Mouse (Mus musculus) forebrain, embryonic 15.5 days (tissue): ENCODE data around the gene Olfr1410. TPM values are rescaled to one million over a fixed set of nuclear protein-coding genes. Genes with fewer than 3 reads are reported as not detected.

ENCODE experiments used
- ATAC-seq: fragments of 200-750 bp; cut with Nextera tagmentation; replicated peaks from 2 replicates; pipeline ENCODE4 v1.8.0; 2017; ENCODE audit warnings: mild to moderate bottlenecking, moderate TSS enrichment, moderate library complexity
- H3K27ac ChIP-seq: fragments of 300-500 bp; sonication (generic); replicated peaks from 2 replicates; pipeline ENCODE4 v1.5.1; 2015; ENCODE audit warnings: mild to moderate bottlenecking, inconsistent platforms
- H3K27me3 ChIP-seq: fragments of 300-500 bp; sonication (generic); 2 replicates; pipeline ENCODE4 v1.6.1; 2015; ENCODE audit warnings: inconsistent platforms
- H3K36me3 ChIP-seq: fragments of 300-500 bp; sonication (generic); 2 replicates; pipeline ENCODE4 v1.6.1; 2015; ENCODE audit warnings: mild to moderate bottlenecking, inconsistent platforms
- H3K4me1 ChIP-seq: fragments of 300-500 bp; sonication (generic); 2 replicates; pipeline ENCODE4 v1.6.1; 2015; ENCODE audit warnings: inconsistent platforms
- H3K4me2 ChIP-seq: fragments of 300-500 bp; sonication (generic); replicated peaks from 2 replicates; pipeline ENCODE4 v1.6.1; 2015; ENCODE audit warnings: mild to moderate bottlenecking, inconsistent platforms
- H3K4me3 ChIP-seq: fragments of 300-500 bp; sonication (generic); 2 replicates; pipeline ENCODE4 v1.5.1; 2015; ENCODE audit warnings: mild to moderate bottlenecking, inconsistent platforms
- H3K9ac ChIP-seq: fragments of 300-500 bp; sonication (generic); replicated peaks from 2 replicates; pipeline ENCODE4 v1.6.1; 2015; ENCODE audit warnings: mild to moderate bottlenecking, inconsistent platforms
- H3K9me3 ChIP-seq: fragments of 300-500 bp; sonication (generic); 2 replicates; pipeline ENCODE4 v1.6.1; 2016; ENCODE audit warnings: inconsistent platforms
- WGBS: fragments of 180-500 bp; shearing (Covaris S2); methylation state at CpG from one replicate; pipeline ENCODE4 v1.1.7; 2015; ENCODE audit warnings: mixed read lengths; 5-methylcytosine and 5-hydroxymethylcytosine counted together
- polyA plus RNA-seq: library from polyadenylated mRNA; unstranded; fragments of >200 nt; fragmentation: Nextera tagmentation; extraction: Ambion mirVana; gene quantifications from 2 replicates; pipeline ENCODE4 v1.2.1, GENCODE M21; 2015

The Olfr1410 gene
- polyA plus RNA-seq, 1 experiment from 2014 or later = not detected

DNA sequence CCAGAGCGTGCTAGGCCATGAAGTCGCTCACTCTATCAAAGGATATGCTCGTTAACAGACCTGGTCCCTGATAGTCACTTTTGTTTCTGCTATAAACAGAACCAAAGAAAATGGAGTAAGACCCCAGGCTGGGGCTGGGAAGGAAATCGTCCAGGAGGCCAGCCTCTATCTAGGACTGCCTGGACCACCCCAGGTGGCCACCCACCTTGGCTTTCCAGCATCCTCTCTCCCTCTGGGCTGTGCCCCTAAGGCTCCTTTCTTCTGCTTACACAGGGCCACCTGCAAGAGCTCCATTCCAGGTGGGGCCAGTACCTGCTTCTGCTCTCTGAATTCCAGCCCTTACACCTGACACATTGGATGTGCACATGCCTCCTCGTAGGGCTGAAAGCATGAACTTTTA lies 26.6 kb downstream of the Olfr1410 start:
- Histone ChIP-seq H3K9me3 (no peaks in the 10 kb centered on the region), H3K4me2 (no peak overlapping the region), H3K27me3 (no peaks in the 10 kb centered on the region), H3K36me3 (peaks cover 18% of the 10 kb centered on the region), H3K4me1 (peaks cover 4% of the 10 kb centered on the region; the same call in 1 of the 2 replicates), H3K27ac (no peak overlapping the region), H3K4me3 (no peak overlapping the region), H3K9ac (no peak overlapping the region)
- ATAC-seq = no peak
- WGBS = 49% methylated on average over 5 of the region's 5 CpGs

DNA sequence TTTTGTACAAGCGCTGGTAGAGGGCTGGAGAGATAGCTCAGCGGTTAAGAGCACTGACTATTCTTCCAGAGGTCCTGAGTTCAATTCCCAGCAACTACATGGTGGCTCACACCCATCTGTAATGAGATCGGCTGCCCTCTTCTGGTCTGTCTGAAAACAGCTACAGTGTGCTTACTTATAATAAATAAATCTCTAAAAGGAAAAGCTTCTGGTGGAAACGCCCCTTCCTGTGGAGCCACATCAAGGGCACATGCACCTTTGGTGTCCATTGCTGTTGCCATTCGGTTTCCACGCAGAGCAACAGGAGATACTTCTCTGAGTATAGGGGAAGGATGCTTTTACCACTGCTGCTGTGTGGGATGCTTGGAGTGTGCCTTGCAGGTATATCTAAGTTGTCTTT lies 27.4 kb downstream of the Olfr1410 start:
- Histone ChIP-seq H3K9ac (no peak overlapping the region), H3K4me3 (no peak overlapping the region), H3K27ac (no peak overlapping the region), H3K4me2 (no peak overlapping the region), H3K27me3 (no peaks in the 10 kb centered on the region), H3K4me1 (peaks cover 4% of the 10 kb centered on the region; the same call in 1 of the 2 replicates), H3K36me3 (peaks cover 25% of the 10 kb centered on the region), H3K9me3 (no peaks in the 10 kb centered on the region)
- WGBS = 76% methylated on average over 6 of the region's 6 CpGs
- no peak for ATAC-seq

DNA sequence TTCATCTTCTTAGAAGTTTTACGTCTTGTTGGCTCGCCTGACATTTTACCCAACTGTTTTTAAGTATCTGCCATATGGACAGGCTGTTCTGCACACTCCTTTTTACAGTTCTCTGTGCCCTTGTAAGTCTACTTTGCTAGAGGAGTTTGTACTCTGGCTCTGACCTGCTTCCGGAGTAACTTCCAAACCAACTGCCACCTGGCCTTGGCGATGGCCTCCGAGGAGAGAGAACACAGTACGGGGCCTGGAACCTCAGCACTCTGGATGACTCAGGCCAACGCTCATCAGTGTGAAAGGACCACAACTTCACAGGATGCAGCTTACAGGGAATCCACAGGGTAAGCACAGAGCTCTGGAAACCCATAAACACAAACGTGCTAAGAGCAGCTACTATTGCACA lies 28.1 kb downstream of the Olfr1410 start:
- Histone ChIP-seq H3K4me3 (no peak overlapping the region), H3K4me1 (peaks cover 4% of the 10 kb centered on the region; the same call in 1 of the 2 replicates), H3K27ac (no peak overlapping the region), H3K36me3 (peaks cover 33% of the 10 kb centered on the region), H3K4me2 (no peak overlapping the region), H3K27me3 (no peaks in the 10 kb centered on the region), H3K9ac (no peak overlapping the region), H3K9me3 (no peaks in the 10 kb centered on the region)
- no peak for ATAC-seq
- WGBS = 83% methylated on average over 8 of the region's 8 CpGs

DNA sequence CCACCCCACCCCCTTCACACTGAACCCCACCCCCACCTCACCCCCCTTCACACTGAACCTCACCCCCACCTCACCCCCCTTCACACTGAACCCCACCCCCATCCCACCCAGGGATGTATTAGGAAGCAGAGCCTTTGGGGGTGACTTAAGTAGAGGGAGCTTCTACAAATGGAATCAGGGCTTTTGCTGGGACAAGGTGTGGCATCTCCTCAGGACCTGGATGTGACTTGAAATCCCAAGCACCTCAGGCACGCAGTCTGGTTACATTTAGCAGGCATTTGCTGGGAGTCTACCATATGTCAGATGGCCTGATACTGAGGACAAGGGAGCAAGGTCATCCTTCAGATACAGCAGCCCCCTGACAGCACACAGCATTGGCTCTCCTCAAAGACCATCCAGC lies 29.0 kb downstream of the Olfr1410 start:
- 79% methylated on average over 1 of the region's 1 CpGs for WGBS
- ATAC-seq = 0 out of 2 replicates have a peak, but pooled peaks have one; percentile 8
- Histone ChIP-seq H3K27ac (no peak overlapping the region), H3K36me3 (peaks cover 39% of the 10 kb centered on the region), H3K27me3 (no peaks in the 10 kb centered on the region), H3K9me3 (no peaks in the 10 kb centered on the region), H3K4me2 (no peak overlapping the region), H3K4me3 (no peak overlapping the region), H3K9ac (no peak overlapping the region), H3K4me1 (peaks cover 7% of the 10 kb centered on the region; the same call in 1 of the 2 replicates)

DNA sequence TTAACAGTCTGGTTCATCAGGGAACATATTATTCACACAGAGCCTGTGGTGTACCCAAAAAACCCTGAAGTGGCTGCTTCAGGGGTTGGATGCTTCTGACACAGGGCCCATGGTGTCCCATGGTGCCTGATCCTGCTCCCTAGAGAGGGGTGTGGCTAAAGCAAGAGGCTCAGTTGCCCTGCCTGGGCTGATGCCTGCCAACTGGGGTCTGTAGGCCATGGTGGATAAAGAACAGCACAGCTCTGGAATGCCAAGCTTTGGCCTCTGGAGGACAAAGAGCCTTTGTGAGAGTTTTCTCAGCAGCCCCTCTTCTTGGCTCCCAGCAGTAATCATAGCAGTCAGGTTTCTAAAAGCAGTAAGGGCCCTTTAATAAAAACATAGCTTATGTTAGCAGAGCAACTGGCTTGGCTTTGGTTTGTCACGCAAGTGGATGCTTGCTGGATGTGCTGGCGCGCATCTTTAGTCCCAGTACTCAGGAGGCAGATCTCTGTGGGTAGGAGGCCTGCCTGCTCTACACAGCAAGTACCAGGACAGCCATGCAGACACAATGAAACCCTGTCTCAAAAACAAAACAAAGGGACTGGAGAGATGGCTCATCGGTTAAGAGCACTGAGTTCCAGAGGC lies 29.5 kb downstream of the Olfr1410 start:
- Histone ChIP-seq H3K4me2 (no peak overlapping the region), H3K27ac (0 out of 2 replicates have a peak overlapping the region, but pooled peaks have one; percentile 27), H3K27me3 (no peaks in the 10 kb centered on the region), H3K4me3 (no peak overlapping the region), H3K36me3 (peaks cover 40% of the 10 kb centered on the region), H3K9ac (no peak overlapping the region), H3K4me1 (peaks cover 11% of the 10 kb centered on the region), H3K9me3 (no peaks in the 10 kb centered on the region)
- WGBS = 49% methylated on average over 4 of the region's 4 CpGs
- ATAC-seq = 0 out of 2 replicates have a peak, but pooled peaks have one; percentile 42

DNA sequence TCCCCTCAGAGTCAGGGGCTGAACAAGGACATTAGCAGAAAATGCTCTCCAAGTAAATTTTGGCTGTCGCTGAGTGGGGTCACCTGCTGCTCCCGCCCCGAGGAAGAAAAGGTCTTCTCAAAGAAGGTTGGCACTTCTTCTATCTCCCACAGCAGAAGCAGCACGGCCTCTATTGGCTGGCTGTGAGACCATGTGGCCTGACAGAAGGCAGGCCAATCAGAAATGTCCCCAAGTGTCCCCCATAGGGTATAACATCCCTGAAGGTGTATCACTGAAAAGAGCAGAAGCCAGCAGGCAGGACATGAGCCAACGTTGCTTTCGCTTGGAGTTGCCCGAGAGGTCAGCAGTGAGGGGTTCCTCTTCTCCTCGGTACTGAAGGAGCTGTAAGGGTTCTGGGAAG lies 30.4 kb downstream of the Olfr1410 start:
- Histone ChIP-seq H3K36me3 (peaks cover 40% of the 10 kb centered on the region), H3K9me3 (no peaks in the 10 kb centered on the region), H3K27me3 (no peaks in the 10 kb centered on the region), H3K4me1 (peaks cover 20% of the 10 kb centered on the region), H3K4me3 (no peak overlapping the region), H3K4me2 (no peak overlapping the region), H3K9ac (no peak overlapping the region), H3K27ac (no peak overlapping the region)
- no peak for ATAC-seq
- 85% methylated on average over 8 of the region's 8 CpGs for WGBS

DNA sequence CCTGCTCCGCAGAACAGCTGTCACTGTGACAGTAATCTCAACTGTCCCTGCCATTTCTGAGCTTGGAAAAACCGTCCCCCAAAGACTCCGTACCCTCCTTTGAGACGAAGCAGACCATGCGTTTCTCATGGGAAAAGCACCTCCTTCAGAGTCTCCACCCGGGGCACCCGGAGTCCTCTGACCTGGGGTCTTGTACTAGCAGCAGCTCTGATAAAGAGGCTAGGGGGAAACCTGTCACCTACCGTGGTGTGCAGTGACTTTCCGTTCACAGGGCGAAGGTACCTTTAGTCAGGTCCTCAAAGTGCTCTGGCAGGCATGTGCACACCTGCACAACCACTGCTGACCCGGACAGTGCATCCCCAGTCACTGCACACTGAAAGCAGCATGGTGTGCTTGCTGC lies 31.1 kb downstream of the Olfr1410 start:
- 94% methylated on average over 11 of the region's 11 CpGs for WGBS
- Histone ChIP-seq H3K4me1 (peaks cover 23% of the 10 kb centered on the region), H3K27ac (no peak overlapping the region), H3K9ac (no peak overlapping the region), H3K36me3 (peaks cover 40% of the 10 kb centered on the region), H3K4me2 (no peak overlapping the region), H3K4me3 (no peak overlapping the region), H3K27me3 (no peaks in the 10 kb centered on the region), H3K9me3 (no peaks in the 10 kb centered on the region)
- ATAC-seq = no peak

DNA sequence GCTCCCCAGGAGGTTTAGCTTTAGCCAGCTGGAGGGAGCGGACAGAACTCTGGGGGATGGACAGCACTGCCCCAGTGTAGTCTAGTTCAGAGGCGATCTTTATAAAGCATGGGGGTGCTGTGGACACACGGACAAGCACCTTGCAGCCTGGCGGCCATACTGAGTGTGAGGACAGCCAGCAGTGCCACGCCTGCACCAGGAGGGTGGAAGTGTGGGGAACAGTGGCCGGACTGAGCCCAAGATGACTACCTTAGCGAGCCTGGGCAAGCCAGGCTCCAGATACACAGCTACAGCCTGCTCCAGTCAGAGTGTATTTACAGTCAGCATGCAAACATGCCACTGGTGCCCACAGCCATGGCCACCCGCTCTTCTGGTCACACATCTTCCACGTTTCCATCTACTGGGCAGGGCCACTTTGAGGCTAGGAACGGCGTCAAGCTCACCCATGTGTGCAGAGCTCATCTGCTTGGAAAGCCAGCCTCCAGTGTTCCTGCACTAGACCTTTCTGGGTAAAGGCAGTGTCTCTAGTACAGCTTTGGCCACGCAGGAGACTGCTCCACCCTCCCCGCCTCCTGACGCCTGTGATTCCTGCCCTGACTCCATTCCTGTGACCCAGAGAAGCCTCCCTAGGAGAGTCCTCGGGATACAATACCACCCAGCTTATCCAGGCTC lies 32.1 kb downstream of the Olfr1410 start:
- WGBS = 92% methylated on average over 15 of the region's 15 CpGs
- Histone ChIP-seq H3K4me3 (no peak overlapping the region), H3K36me3 (peaks cover 40% of the 10 kb centered on the region), H3K9ac (no peak overlapping the region), H3K27me3 (no peaks in the 10 kb centered on the region), H3K4me1 (peaks cover 30% of the 10 kb centered on the region), H3K4me2 (no peak overlapping the region), H3K9me3 (no peaks in the 10 kb centered on the region), H3K27ac (no peak overlapping the region)
- ATAC-seq = no peak

DNA sequence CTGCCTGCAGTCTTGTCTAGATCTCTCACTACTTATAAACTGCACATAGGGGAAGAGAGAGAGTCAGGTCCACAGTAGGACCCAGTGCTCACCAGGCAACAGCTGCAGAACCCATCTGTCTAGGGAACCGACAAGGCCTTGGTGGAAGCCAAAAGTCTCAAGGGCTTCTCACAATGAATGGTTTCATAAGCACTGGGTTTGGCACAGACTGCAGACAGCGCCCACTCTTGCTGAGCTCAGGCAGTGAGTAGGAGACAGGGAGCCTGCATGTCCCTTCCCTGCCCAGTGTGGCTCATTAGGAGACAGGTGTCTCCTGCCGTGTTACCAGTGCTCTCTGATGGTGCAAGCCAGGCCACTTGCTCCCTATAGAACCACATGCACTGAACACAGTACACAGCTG lies 32.6 kb downstream of the Olfr1410 start:
- peaks cover 40% of the 10 kb centered on the region for H3K36me3 ChIP-seq

DNA sequence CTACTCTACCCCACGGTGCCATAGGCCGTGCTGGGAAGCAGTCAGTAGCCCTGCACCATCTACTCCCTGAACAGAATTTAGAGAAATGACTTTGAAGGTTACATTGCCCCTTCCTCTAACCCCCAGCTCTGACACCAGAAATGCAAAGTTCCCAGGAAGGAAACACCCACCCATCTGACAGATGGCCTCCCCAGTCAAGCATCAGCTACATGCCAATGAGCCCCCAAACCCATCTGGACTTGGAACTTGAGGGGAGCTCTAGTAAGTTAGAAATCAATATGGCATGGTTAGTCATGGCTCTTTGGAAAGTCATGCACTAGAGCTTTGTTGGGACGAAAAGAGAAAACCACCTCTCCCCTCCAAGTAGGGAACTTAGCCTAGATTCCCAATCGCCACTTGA lies 33.2 kb downstream of the Olfr1410 start:
- no peak overlapping the region for H3K4me3 ChIP-seq
- H3K4me2 ChIP-seq = no peak overlapping the region
- no peak overlapping the region for H3K9ac ChIP-seq
- H3K9me3 ChIP-seq = no peaks in the 10 kb centered on the region
- no peak for ATAC-seq
- H3K27me3 ChIP-seq = no peaks in the 10 kb centered on the region
- peaks cover 31% of the 10 kb centered on the region for H3K4me1 ChIP-seq
- 92% methylated on average over 4 of the region's 4 CpGs for WGBS
- H3K36me3 ChIP-seq = peaks cover 40% of the 10 kb centered on the region
- no peak overlapping the region for H3K27ac ChIP-seq

More for the DNA sequence above, 32.6 kb downstream of the Olfr1410 start:
- no peak overlapping the region for H3K9ac ChIP-seq
- H3K4me2 ChIP-seq = no peak overlapping the region
- 86% methylated on average over 3 of the region's 3 CpGs for WGBS
- no peak overlapping the region for H3K27ac ChIP-seq
- no peak overlapping the region for H3K4me3 ChIP-seq
- no peaks in the 10 kb centered on the region for H3K27me3 ChIP-seq
- no peaks in the 10 kb centered on the region for H3K9me3 ChIP-seq
- peaks cover 31% of the 10 kb centered on the region for H3K4me1 ChIP-seq
- ATAC-seq = no peak

DNA sequence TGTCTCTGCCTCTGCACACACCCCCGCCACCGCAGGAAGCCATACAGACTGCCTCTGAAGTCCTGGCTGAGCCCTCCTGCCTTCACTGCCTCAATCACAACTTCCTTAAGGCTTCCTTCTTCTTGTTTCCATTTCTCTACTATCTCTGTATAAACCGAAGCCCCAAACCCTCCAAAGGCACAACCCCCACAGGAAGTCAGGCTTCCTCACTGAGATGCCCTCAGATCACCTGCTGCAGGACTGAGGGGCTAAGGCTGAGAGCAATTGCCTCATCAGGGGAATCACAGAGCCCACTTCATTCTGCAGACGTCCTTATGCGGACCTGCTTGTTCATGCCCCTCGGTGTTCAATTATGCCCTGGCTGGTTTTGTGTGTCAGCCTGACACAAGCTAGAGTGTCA lies 34.8 kb downstream of the Olfr1410 start:
- H3K4me2 ChIP-seq = peak overlapping the region; percentile 93
- peaks cover 37% of the 10 kb centered on the region for H3K36me3 ChIP-seq
- peaks cover 26% of the 10 kb centered on the region for H3K4me1 ChIP-seq
- no peak overlapping the region for H3K27ac ChIP-seq
- H3K9me3 ChIP-seq = no peaks in the 10 kb centered on the region
- H3K27me3 ChIP-seq = no peaks in the 10 kb centered on the region
- 0 out of 2 replicates have a peak overlapping the region, but pooled peaks have one; percentile 91 for H3K9ac ChIP-seq
- 91% methylated on average over 6 of the region's 6 CpGs for WGBS
- peak overlapping the region; percentile 73 for H3K4me3 ChIP-seq
- ATAC-seq = no peak

DNA sequence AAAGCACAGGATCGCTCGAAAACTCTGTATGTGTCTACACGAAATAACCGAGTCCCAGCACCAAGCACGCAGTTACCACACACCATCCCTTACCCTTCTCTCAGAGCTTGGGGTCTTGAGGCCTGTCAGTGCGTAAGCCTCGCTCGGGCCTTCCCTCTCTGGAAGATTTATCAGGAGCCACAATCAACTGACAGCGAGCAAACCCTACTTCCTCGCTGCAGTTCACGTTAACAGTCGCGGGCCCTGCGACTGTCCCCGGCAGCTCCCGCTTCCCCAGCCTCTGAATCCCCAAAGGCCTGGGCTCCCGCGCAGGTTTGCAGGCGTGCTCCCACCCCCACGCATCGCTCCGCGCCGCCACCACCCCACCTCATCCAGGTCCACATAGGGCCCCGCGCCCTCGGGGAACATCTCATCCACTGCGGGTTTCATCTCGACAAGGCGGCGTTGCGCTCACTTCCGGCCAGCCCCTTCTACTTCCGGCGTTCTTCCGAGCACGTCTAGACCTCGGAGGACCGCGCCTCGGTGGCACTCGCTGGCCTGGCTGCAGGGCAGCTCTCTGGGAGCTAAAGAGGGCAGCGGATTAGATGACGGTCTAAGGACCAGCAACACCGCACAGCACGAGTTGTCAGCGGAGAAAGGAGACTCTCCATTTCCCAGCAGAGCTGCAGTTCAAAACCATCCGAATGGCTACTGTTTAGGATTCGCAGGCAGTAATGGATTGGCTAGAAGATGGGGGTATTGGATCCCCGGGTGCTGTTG lies 36.1 kb downstream of the Olfr1410 start, which contains the start of gene Cops9:
Gene Cops9, minus strand, starts transcription at position 472 of the 759 bp plus-strand sequence.
- 1% methylated on average over 50 of the region's 50 CpGs for WGBS
- peak within 1 kb of the TSS; percentile 93 for H3K4me2 ChIP-seq
- peak within 1 kb of the TSS; percentile 72 for H3K27ac ChIP-seq
- H3K27me3 ChIP-seq = no peaks in the 10 kb centered on the region
- peaks cover 26% of the 10 kb centered on the region for H3K4me1 ChIP-seq
- peak within 1 kb of the TSS; percentile 73 for H3K4me3 ChIP-seq
- peak within 1 kb of the TSS; percentile 91 for H3K9ac ChIP-seq
- no peaks in the 10 kb centered on the region for H3K9me3 ChIP-seq
- H3K36me3 ChIP-seq = peaks cover 26% of the 10 kb centered on the region
- peak; percentile 94 for ATAC-seq
